Mouse (Mus musculus) heart, postnatal 4 days (tissue): ENCODE results near the gene Sox13. TPM values are rescaled to one million over a fixed set of nuclear protein-coding genes. Genes with fewer than 3 reads are reported as not detected.
"Not testable (repeated sequence)": the region's sequence is repeated elsewhere in the genome, so short reads cannot be mapped to it uniquely, and the experiment has no call there.

ENCODE experiments used
- DNase-seq: peaks from one replicate; pipeline ENCODE4 v3.0.0; 2021
- total RNA-seq, 2 experiments: library from RNA; stranded (reverse); gene quantifications; 2 replicates each; pipeline ENCODE4 v1.2.3; 2021

Gene Sox13
- total RNA-seq, 2 experiments from 2014 or later: 29.8 to 32.4 TPM

DNA sequence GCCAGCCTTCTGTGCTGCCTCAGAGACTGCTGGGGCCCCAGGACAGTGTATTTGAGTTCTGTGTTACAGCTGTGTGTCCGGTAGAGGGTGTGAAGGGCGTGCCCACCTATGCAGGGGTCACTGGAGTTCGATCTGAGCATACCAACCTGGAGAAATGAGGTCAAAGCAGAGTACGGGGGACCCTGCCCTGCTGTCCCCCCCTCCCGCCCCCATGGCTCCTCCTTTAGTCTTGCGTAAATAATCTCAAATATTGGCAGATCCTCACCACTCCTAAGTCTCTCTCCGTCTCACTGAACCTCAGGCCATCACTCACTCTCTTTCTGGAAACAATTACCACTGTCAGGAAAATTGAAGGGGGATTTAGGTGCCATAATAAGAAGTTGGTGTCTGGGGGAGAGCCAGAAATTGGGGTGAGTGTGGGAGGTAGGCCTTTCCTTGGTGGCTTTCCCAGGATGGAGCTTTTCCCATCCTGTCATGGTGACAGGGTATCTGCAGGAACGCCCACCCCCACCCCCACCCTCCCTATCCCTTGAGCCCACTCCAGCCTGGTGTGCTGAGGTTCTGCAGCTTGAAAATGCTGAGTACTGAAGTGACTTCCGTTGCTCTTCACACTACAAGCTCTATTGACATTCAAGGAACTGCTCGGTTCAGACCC lies 57.1 kb downstream of the Sox13 start:
- DNase-seq: no peak

DNA sequence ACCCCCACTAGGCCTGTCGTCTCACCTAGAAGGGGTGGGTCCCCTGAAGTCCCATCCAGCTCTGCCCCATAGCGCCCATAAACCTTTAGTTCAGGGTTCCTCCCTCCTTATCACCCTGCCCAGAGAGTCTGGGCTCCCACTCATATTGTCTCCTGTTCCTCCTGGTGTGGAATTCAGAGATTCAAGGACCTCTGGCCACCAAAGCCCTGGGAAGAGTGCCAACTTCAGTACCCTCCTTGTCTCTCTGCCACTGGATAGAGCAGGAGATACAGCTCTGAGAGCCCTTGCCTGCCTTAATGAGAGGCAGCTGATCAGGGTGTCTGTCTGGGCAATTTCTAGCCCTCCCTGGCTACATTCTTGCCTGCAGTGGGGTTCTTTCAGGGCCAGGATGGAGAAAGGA lies 59.3 kb downstream of the Sox13 start:
- no peak for DNase-seq

DNA sequence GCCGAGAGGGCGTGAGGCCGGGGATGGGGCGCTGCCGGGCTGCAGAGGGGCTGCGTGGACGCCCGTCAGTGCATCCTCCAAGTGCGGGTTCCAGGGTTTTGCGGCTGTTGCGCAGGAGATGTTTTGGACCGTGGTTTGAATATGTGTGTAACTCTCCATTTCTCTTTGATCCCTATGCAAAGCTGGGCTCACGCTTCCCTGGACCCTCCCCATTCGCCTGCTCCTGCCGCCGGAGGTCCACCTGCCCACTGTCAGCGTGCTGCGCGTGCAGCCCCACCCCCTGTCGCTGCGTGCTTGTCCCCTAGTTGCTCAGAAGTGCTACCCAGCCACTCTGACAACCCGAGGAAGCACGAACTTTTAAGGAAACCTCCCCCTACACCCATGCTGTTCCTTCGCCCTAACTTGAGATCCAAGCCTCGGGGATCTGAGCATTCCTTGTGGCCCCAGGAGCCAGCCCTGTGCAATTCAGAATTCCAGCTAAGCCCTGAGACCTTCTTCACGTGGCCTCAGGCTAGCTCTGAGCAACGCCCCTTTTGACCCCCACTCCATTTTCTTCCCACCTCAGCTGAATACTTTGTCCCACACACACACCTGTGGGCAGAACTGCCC lies 60.1 kb downstream of the Sox13 start:
- no peak for DNase-seq

DNA sequence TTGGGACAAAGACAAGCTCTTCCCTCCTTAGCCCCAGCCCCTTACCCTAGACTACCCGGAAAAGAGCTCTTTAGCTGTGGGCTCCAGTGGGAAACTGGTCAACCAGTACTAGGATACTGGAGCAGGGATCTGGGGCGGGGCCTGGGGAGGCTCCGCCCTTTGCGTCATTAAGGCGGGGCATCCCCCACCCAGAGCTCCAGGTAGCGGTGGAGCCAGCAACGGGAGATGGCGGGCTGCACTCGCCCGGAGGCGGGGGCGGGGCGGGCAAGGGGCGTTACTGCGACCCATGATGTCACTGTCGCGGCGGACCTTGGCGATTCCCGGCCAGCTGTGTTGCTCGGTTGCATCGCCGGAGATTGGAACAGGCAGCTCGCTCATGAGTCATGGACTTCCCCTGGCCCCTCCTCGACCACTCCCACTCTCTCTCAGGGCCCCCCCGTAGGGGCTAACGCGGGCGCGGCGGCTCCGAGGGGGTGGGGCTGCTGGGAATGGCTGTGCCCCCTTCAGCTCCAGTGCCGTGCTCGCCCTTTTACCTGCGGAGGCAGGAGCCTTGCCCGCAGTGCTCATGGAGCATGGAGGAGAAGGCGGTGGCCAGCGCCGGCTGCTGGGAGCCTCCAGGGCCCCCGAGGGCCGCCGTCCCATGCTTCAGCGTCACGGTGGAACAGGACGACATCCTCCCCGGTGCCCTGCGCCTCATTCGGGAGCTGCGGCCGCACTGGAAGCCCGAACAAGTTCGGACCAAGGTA lies 60.7 kb downstream of the Sox13 start, which contains the start of gene Etnk2:
Gene Etnk2, plus strand, starts transcription at position 297 of the 746 bp plus-strand sequence.
- DNase-seq: peak; percentile 84

DNA sequence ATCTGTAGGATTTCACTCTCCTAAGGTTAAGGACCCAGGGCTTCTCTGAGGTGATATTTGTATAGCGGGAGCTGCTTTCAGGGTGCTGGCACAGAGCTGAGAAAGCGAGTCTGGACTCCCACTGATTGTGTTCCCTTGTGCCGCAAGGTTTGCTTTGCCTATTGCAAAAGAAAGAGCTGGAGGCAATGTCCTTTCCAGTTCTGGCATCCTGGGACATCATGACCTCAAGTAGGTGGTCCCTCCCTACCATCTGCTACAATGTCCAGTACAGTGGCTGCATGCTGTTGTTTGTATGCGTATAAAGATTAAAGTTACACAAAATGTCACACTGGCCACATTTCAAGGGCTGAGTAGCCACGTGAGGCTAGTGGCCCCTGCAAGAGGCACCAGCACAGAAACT lies 62.1 kb downstream of the Sox13 start:
- DNase-seq: no peak

DNA sequence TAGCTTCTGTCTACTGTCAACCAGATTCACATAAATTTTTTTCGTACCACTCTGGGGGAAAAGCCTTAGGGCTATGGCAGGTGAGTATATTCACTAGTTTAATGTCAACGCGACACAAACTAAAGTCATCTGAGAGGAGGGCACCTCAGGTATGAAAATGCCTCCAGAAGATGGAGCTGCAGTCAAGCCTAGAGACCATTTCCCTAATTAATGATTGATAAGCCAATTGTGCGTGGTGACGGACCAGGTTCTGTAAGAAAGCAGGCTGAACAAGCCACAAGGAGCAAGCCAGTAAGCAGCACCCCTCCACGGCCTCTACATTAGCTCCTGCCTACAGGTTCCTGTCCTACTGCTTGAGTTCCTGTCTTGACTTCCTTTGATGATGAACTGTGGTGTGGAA lies 63.2 kb downstream of the Sox13 start:
- no peak for DNase-seq

DNA sequence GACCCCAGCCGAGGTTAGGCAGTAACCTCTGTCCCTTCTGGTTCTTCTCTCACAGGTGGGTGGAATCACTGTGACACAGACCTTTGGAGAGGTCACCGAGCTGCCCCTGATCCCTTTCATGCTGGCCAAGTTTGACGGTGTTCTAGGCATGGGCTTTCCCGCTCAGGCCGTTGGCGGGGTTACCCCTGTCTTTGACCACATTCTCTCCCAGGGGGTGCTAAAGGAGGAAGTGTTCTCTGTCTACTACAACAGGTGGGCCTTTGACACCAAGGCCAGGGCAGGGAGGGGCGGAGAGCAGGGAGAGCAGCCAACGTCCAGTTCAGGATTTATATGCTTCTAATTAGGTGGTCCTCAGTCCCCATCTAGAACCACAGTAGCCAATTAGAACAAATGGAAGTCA lies 67.8 kb downstream of the Sox13 start:
- no peak for DNase-seq

DNA sequence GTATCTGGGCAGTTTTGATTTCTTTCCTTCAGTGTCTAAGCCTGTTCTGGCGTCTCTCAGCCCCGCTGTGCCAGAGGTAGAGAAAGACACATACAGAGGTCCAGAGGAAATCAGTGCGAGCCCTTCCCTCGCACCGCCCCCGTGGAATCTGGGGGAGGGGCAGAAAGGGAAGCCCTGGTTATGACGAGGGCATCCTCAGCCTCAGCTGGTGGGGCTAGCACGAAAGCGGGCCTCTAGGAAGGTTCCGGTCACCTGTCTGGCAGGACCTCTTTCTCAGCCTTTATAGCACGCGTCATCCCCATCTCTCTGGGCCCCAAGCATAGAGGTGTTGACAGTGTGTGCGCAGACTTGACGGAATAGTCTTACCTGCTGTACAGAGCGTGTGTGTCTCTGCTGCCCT lies 68.3 kb downstream of the Sox13 start:
- no peak for DNase-seq

DNA sequence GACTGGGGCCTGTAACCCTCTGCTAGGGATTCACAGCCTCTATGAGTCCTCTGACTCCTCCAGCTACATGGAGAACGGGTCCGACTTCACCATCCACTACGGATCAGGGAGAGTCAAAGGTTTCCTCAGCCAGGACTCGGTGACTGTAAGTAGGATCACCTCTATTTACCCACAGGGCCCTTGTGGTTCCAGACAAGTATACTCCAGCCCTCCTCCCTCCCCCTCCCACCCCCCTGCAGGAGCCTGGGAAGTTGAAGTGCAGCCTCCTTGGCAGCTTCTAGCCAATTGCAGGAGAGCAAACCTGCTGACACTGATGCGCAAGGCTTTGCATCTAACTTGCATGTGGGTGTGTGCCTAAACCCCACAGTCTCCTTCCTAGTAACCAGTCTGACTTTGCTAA lies 68.7 kb downstream of the Sox13 start:
- no peak for DNase-seq

DNA sequence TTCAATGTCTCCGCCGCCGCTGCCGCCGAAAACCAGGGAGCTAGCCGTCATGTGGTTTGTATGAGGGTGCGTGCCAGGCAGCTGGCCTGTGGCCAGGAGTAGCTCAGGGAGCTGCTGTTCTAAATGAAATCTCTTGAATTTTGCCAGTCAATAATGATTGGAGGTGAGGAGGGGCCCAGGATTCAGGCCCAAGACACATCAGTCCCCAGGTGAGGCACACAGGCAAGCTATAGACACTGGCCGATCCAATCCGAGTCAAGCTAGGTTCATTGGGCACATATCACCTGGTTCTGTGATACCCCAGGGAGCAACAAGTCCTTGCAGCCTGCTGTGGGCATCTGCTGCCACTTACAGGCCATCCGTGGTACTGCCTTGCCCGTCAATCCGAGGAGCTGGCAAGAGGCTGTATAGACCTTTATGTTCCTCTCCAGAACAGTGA lies 70.8 kb downstream of the Sox13 start:
- DNase-seq: peak; percentile 84

DNA sequence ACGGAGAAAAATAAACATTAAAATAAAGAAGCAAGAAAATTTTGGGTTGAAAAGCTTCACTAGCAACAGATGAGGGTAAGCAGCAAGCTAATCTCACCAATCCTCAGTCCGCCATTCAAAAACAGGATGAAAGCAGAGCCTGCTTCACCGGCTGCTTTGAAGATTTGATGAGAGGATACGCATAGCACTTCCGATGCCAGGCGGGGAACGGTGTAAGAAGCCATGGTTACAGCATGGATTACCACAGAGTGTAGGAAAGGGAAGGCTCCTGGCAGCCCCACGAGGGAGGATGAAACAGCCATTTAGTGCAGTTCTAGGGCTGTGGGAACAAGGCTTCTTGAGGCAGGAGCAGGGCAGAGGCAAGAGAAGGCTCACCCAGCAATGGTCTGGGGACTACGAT lies 72.4 kb downstream of the Sox13 start:
- DNase-seq: no peak

DNA sequence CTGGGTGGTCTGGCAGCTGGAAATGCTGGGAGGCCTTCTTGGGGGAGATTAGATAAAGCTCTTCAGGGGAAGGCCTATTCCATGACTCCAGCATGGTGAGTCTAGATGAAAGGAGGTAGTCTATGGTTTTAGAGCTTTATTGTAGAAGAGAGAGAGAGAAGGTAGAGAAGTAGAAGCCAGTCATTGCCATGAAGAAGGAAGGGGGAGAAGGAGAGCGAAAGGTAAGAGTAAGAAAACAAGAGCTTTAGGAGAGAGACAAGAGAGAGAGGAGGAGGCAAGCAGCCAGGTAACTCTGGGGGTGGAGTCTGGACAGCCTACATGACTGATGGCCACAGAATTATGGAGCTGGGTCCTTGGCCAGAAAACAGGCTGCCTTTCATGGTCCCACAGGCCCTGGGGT lies 74.0 kb downstream of the Sox13 start, which contains the start of gene Ren1:
Gene Ren1, plus strand, starts transcription at position 301 of the 400 bp plus-strand sequence.
- no peak for DNase-seq

DNA sequence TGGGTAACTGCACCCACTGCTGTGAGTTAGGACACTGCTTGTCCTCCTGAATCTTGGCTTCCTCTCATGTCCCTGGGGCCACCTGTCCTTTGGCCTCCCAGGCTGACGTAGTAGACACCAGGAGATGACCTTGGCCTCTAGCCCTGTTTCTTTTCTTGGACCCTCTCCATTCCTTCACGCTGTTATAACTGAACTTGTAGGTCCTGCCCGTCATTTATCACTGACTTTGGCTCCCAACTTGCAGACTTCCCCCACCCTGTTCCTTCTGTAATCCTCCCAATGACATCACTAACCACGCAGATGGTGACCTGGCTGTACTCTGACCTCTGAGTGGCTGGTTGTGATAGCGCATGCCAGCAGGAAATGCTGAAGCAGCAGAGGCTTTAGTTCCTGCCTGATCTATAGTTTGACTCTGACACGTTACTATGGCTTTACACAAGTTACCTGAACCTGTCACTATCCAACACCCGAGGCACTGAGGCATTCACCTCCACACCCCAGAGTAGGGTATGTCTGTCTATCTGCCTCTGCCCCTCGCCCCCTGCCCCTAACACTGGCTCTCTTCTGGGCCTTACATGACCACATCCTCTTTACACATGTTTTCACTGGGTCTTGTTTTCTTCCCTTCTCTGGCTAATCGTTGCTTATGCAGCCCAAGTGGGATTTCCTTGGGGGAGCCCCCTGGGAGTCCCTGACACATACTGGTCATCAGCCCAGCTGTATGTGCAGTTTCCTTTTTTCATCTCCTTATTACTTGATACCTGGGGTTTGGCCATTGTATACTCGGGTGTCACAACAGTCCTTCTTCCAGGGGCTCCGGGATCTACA lies 76.3 kb downstream of the Sox13 start:
- DNase-seq: no peak

DNA sequence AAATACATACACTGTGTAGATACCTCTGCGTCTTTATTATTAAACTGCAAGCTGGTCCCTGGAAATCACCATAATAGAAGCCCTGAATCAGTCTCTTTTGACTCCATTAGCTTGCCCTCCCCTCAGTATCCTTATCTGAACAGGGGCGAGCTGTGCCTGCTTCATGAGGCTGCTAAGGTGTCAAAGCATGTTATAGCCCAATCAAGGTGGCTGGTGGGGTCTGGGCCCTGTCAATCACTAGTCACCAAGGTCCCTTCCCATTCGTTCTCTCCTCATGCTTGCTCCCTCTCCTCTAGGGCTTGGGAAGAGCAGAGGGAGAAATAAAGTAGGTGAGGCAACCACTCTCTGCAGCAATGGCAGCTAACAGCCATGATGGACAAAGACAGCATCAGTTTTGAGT lies 77.0 kb downstream of the Sox13 start:
- no peak for DNase-seq

DNA sequence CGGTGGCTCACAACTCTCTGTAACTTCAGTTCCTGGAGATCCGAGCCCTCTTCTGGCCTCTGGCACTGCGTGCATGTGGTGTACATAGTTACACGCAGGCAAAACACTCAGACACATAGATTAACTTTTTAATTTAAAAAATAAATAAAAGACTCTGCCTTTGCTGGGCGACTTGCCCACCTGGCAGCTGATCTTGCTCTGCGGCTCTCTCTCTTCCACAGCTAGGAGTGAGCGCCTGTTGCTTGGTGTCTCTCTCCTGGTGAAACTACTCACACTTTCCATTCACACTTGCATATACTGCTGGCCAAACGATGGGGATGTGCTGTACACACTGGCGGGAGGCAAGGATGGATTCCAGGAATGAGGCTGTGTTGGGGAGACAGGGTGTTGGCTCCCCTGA lies 77.6 kb downstream of the Sox13 start:
- DNase-seq: no peak

DNA sequence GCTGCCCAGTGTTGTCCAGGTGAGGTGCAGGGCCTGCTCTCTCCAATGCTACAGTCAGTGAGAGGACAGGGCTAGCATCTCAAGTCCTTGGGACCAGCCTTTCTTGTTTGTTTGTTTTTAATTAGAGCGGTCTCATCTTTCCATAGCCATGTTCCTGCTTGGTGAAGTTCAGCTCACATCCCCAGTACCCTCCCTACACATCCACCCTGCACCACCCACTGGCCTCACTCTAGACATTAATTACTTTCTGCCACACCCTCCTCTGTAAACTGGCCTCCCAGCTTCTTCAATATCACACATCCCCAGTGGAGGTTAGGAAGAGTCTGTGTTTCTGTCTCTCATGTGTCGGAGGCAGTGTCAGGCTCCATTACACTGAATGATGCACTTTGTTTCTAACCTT lies 79.8 kb downstream of the Sox13 start:
- DNase-seq: no peak

DNA sequence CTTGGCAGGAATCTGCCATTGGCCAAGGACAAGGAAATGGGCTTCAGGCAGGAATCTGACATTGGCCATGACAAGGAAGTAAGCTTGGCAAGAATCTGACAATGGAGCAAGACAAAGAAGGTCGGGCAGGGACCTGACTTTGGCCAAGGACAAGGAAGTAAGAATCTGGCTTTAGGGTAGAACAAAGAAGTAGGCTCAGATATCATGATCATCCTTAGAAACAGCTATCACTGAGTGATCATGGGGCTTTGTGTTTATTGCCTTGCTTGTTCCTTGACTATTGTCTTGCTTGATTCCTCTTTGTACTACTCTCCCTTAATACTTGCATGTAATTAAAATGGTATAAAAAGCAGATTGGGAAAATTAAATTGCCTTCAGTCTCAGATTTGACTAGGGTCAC lies 83.8 kb downstream of the Sox13 start:
- not testable (repeated sequence) for DNase-seq

DNA sequence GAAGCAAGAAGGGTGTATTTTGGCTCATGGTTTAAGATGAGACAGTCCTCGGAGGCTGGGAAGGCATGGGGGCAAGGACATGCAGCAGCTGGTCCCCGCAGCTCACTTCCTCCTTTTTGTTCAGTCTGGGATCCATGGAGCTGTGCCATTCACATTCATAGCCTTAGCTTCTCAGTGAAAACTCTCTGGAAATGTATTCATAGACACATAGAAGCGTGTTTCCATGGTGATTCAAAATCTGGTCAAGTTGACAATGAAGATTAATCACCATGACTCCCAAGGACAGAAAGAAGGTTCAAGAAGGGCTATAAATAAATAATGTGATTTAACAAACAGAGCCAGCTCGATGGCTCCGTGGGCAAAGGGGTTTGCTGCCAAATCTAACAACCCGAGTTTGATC lies 90.2 kb downstream of the Sox13 start:
- DNase-seq: no peak

DNA sequence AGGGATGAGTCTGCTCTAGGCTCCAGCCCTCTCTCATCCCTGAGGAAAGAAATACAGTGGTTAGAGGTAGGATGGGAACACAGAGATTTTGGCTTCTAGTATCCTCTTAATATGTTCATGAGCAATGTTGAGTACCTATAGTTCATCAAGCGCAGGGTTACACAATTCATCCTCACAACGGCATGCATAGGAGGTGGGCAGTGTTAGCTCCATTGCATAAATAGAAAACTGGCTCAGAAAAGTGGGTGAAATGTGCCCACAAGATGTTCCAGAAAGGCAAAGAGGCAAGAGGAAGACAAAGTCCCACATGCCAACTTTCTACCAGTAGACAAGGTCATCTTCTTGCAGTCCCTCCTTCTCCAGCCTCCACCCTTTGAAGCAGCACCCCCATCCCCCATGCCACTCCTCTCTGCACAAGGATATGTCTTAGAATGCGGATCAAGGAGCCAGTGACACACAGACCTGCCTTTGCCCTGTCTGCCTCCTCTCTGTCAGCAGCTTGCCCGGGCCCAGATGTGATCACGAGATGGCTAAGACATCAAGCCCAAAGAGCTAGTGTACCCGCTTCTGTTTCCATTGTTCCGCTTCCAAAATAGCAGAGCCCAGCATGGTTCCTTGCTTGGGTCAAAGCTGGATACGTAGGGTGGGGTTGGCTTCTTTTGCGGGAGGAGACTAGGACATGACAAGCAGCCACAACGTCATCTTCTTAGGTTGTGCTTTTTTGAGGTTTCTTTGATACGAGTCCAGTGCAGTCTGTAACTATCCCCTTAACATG lies 91.3 kb downstream of the Sox13 start:
- no peak for DNase-seq
